Mouse (Mus musculus) layer of hippocampus, postnatal 10 days (tissue): ENCODE results near the gene Pstpip1. TPM values are rescaled to one million over a fixed set of nuclear protein-coding genes. Genes with fewer than 3 reads are reported as not detected.

Experiments used
- DNase-seq, 2 experiments: peaks; one replicate each; pipeline ENCODE4 v3.0.0; 2021; ENCODE audit warnings: low spot score in 2 of 2
- total RNA-seq, 2 experiments: library from RNA; stranded (reverse); gene quantifications; 2 replicates each; pipeline ENCODE4 v1.2.3; 2021

Pstpip1 gene
- total RNA-seq, 2 experiments from 2014 or later = 2.1 to 2.9 TPM

DNA sequence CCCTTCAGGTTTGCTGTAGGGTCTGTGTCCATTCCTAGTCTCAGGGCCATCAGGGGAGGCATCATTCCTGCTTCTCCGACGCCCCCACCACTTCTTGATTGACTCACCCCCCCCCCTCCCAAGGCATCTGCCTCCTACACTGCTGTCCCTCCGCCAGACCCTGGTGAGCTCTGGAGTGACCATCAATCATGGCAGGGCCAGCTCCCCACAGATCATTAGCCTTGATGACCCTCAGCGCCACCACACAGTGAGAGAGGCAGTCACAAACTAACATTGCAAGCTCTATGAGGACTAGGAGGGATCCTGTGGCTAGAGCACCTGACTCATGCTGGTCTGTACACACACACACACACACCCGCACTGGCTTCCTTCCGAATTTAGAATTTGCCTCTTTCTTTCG, 15.2 kb downstream of the Pstpip1 start:
- DNase-seq = no peak

DNA sequence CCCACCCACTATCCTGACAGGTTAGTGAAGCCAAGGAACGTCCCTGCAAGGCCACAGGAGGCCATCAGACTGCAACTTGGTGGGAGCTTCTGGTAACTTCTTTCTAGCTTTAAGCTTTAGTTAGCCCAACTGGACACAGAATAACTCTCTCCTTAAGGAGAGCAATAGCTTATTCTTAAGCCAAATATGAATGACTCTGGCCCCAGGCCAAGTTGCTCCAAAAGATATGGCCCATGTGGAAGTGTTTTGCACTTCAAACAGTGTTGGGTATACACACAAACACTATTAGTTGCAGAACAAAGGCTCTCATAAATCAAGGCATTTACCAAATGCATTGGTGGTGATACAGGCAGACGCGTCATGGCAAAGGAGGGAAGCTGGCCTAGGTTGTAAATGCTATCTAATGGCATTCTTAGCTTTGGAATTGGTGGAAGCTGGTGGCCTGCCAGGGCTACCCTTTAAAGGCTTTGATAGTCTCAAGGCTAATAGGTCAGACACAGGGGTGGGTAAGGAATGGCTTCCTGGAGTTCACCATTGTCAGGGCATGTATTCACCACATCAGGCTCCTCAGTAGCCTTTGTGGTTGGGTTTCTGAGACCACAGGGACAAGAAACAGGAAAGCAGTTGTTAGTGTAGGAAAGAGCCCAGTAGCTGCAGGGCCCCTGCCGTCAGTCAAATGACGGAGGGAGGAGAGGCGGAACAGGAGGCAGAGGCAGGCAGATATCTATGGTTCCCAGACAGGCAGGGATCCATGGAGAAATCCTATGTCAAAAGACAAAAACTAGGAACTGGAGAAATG, 16.7 kb downstream of the Pstpip1 start:
- DNase-seq = no peak

DNA sequence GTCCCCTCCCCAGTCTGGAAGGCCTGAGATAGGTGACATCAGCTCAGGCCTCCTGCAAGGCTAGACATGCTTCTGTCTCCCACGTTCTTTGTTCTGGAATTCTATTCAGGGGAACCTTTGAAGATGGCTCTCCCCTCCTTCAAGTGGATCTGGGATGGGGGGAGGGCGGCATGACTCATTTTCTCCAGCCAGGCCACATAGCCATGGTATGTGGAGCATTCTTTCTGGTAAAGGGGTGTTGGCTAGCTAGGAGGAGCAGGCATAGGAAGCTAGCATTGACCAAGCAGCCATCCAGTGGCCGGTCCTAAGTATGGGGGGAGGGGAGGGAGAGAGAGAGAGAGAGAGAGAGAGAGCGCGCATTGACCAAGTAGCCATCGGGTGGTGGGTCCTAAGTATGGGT, 17.8 kb downstream of the Pstpip1 start:
- no peak for DNase-seq

DNA sequence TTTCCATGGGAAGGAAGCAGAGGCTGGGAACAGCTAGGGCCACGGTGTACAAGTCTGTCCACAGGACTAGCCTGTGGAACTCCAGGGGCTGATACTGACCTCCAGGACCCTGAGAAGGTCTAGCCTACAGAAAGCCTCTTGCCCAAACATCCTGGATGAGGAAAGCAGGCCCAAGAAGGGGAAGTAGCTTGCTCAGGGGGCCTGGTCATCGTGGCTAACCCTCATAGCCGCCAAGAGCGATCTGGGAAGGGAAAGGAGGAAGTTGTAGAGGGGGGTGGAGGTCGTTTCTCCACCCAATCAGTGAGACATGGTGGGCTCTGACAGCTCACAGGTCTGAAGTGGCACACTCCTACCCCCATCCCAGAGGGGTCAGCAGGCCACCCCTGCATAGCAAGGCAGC, 18.4 kb downstream of the Pstpip1 start:
- no peak for DNase-seq

DNA sequence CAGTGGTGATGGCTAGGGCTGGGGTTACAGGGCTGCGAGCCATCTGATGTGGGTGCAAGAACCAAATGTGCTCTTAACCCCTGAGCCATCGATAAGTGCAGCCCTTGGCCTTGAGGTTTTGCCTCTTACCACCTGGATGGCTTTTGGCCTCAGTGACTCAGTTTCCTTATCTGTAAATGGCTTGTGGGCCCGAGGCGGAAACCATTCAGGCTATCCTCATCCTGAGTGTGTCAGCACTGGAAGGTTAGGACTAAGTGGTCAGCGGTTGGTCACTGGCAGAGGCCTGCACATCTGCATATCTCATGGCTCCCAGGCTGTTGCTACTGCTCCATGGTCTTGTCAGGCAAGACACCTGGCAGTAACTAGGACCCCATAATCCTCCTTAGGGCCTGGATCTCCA, 28.3 kb downstream of the Pstpip1 start:
- no peak for DNase-seq

- DNase-seq = peak; percentile 72 to 83
Observed at GRCm38 (mm10) chr9:56118582-56118981, 28.8 kb downstream of the Pstpip1 start.

DNA sequence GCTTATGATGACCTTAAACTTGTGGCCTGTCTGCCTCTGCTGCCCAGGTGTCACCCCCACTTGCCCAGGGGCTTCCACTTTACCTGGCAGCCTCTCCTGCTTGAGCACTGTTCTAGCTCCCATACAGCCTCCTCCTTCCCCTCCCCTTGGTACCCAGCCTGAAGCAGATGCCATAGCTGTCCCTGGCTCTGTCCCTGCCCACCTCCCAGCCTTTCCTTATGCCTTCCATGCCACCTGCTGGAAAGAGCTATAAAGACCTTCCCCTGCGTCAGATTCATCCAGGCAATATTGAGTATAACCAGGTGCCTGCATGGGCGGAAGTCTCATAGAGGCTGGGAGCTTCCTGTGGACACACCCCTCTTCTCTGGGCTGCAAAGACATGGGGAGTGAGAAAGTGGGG, 29.9 kb downstream of the Pstpip1 start:
- no peak for DNase-seq

- DNase-seq = peak; percentile 72 to 74
Observed at GRCm38 (mm10) chr9:56121097-56121496, 31.3 kb downstream of the Pstpip1 start.

- no peak for DNase-seq
Observed at GRCm38 (mm10) chr9:56122973-56123372, 33.2 kb downstream of the Pstpip1 start.

GRCm38 (mm10) chr9:56123613-56124012, 33.9 kb downstream of the Pstpip1 start:
- no peak for DNase-seq

GRCm38 (mm10) chr9:56124561-56124960, 34.8 kb downstream of the Pstpip1 start:
- no peak for DNase-seq

- no peak for DNase-seq
Observed at GRCm38 (mm10) chr9:56126453-56127173, 36.9 kb downstream of the Pstpip1 start.

- DNase-seq = no peak
Observed at GRCm38 (mm10) chr9:56128331-56128730, 38.6 kb downstream of the Pstpip1 start.

GRCm38 (mm10) chr9:56129951-56130350, 40.2 kb downstream of the Pstpip1 start:
- DNase-seq = no peak

GRCm38 (mm10) chr9:56130536-56130935, 40.8 kb downstream of the Pstpip1 start:
- no peak for DNase-seq

DNA sequence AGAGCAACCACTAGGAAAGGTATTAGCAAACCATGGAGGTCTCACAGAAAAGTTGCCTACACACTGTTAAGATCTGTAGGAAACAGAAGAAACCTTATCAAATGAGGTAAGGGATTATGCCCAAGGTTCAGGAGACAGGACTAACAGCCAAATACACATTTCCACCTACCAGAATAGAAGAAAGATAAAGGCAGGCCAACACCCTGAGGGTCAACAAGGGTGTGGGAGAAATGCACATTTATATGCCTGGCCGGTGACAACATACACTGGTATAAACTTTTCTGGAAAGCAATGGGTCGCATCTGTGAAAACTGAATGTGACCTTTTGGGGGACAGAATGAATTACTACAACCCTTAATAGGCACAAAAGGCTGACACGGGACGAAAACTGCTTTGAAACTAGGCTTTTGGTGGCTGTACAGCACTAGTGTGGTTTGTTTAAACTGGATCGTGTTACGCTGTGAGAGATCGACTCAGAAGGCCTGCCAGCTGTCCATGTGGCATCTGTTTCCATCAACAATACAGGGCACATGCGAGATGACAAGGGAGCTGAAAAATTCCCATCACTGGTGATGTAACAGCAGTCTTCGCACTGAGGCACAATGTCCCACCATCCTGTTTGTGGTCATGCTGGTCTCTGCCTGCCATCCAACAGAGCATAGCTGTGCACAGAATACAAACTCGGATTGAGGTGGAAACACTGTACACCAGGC, 42.2 kb downstream of the Pstpip1 start:
- no peak for DNase-seq

DNA sequence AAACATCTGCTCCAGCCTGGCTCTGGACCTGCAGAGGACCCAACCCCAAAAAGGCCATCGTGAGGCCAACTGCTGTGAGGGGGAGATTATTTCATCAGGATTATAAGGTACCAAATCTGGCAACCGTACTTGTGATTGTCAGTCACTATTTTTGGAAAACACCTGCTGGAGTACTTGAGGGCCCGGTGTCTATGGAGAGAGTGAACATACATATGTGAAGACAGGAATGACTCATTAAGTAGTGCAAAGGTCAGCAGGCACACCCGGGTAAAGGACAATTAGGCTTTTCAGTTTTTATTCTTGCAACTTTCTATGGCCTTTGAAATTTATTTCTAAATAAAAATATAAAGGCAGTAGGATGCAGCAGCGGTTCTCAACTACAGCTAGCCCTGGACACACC, 44.2 kb downstream of the Pstpip1 start:
- DNase-seq = no peak

- DNase-seq = no peak
Observed at GRCm38 (mm10) chr9:56134614-56135013, 44.9 kb downstream of the Pstpip1 start.

DNA sequence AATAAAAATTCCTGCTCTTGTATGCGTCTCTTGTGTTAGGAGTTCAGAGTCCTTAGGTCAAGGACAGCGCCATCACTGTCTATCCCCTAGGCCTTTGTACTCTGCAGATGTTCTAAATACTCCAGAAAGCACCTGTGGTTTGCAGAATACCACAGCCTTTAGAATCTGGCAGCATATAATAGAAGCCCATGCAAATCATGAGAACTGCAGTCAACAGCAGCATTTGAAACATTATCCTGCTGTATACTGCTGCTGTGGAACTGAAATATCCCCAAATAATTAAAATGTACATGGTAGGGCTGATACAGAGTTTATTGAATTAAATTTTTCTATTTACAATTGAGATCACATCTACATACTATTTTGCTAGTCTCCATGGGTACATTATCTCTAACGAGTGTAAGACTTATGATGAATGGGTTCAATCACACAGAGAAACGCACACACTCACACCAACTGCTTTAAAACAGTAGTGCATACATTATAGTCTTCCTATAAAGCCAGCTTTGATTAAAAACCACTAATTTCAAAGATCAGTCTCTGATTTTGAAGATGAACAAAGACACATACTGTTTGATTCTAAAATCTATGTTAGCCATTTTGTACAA, 45.9 kb downstream of the Pstpip1 start:
- no peak for DNase-seq

GRCm38 (mm10) chr9:56141776-56142175, 52.0 kb downstream of the Pstpip1 start:
- DNase-seq = no peak

DNA sequence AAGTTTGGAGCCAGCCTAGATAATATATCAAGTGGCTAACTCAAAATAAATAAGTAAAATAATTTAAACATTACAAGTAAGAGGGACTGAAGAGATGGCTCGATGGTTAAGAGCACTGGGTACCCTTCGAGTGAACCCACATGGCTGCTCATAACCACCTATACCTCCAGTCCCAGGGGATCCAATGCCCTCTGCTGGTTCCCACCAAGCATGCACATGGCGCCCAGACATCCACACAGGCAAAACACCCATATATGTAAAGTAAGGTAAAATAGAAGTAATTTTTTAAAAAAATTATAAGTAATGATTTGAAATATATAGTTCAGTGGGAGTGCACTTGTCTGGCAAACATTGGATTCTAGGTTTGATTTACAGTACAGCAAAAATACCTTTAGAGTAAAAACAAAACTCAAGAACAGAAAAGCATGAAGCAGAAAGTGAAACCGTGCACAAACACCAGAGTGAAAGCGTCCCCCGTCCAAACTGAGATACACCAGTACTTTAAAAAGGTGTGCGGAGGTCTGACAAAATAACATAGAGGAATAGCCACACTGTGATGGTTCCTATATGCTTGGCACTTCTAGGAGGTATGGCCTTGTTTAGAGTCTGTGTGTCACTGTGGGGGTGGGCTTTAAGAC, 54.7 kb downstream of the Pstpip1 start:
- no peak for DNase-seq
